Mouse (Mus musculus) urinary bladder, postnatal 36 days (tissue): ENCODE results near the gene Sar1a.

Experiments
- DNase-seq, 2 experiments: peaks; one replicate each; pipeline ENCODE4 v3.0.0; 2022; ENCODE audit warnings: low spot score in 2 of 2, mixed read lengths in 1 of 2

Gene Sar1a

DNA sequence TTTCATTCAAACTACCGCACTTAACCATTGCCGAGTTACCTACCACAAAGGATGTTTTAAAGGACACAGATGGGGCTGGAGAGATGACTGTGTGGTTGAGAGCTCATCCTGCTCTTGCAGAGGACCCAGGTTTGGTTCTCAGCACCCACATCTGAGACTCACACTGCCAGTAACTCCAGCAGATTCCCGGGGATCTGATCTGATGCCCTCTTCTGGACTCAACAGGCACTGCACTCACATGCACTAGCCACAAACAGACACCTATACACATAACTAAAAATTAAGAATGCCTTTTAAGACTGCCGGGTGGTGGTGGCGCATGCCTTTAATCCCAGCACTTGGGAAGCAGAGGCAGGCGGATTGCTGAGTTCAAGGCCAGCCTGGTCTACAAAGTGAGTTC is 50.1 kb downstream of the Sar1a start:
- DNase-seq, result no peak

DNA sequence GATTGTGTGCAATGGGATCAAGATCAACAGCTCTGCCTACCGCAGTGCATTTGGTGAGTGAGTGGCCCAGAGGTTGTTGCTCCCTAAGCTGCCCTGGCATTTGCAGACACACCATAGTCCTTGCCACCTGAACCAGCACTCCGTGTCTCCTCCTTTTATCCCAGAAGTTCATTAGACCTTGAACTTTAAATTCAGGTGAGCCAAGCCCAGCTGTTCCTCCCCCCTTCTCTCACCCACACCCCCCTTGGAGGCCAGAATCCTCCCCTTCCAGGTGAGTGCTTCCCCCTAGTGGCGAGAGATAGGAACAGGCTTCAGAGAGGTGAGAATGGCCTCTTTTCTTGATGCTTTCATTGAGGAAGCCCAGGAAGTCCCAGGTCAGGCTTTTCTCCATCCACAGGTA is 54.3 kb downstream of the Sar1a start:
- DNase-seq, result peak in 1 of 2 experiments; percentile 18

- DNase-seq, result no peak
Observed at GRCm38 (mm10) chr10:61736671-61737078, 56.6 kb downstream of the Sar1a start.

GRCm38 (mm10) chr10:61737537-61737936 is 57.4 kb downstream of the Sar1a start:
- no peak for DNase-seq

DNA sequence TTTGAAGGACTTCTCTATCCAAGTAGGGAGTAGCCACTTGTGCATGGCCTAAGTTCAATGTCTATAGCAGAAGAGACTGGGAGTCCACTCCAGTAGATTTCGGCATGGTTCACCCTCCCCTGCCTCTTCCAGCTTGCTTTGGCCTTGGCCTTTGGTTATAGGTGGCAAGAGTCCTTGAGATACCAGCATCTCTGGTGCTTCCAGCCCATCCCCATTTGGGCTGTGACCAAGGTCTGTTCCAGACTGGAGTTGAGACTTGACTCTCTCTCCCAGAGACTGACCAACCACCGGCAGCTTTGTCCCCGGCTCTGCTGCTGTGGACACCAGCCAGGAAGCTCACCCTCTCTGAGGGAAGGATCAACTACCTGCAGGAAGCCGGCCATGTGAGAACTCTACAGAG is 58.0 kb downstream of the Sar1a start:
- DNase-seq, result no peak

DNA sequence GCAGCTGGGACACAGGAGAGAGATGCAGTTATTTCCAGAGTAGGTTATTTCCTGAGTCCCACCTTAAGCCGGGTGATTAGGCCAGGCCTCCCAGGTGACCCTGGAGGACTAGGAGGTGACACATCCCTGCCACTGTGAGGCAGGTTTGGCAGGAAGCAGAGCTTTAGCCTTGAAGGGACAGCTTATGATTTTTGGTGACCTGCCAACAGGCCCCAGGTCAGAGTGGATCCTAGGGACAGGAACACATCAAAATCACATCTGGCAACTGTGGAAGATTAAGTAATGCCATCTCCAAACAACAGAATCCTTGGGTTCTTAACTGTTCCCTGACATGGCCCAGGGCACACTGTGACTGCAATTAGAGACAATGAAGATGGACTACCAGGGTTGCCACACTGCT is 61.2 kb downstream of the Sar1a start:
- DNase-seq, result no peak

DNA sequence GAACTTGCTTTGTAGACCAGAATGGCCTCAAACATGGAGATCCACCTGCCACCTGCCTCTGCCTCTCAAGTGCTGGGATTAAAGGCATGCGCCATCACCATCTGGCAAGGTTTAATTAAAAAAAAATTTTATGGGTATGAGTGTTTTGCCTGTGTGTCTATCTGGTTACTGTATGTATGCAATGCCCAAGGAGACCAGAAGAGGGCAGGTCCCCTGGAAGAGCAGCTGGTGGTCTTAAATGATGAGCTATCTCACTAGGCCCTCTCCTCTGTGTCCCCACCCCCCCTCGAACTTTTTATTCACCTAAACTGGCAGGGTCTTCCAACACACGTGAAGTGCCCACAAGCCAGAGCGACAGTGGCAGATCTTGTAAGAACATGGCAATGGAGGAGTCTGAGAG is 61.8 kb downstream of the Sar1a start:
- DNase-seq, result no peak

GRCm38 (mm10) chr10:61742336-61742735 is 62.2 kb downstream of the Sar1a start:
- no peak for DNase-seq
